Comparison of ENCODE assay signal across 8 mouse cellular contexts in the genomic region with DNA sequence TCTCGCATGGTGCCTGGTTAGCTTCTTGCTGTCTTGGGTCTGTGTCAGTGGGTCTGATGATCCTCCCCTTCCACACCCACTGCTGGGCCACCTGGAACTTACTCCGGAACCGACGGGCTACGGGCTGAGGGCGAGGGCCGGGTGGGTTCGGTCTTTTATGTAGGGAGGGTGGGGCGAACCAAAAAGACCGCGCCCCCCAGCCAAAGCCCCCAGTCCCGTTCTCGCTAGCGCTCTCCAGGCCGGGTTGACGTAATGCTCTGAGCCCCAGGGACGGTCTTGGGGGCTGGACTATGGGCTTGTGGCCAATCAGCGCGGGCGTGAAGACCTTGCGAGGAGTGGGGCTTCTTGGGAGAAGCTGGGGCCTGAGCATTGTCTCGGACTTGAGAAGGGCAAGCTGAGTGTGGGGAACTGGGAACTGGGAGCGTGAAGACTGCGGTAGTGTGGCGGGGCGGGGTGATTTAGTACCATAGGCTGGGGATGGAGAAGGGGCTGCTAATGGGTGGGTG. TPM values are rescaled to one million over a fixed set of nuclear protein-coding genes. Genes with fewer than 3 reads are reported as not detected.
DNase-seq lines count a peak whose midpoint lies in the region; ATAC-seq lines count a peak whose summit lies in the region.

A gene (minus strand): TSS at position 241 of the 506 bp plus-strand sequence.

- H3K4me1 ChIP-seq in forebrain, embryonic 14.5 days (ENCODE audit: control insufficient read depth, insufficient read depth, low read length) = peaks cover 22% of the 10 kb centered on the region
- H3K4me1 ChIP-seq in hindbrain, embryonic 10.5 days (replicated peaks) = peaks cover 69% of the 10 kb centered on the region

- peak within 1 kb of the TSS; percentile 100 for H3K27ac ChIP-seq in forebrain, embryonic 14.5 days (ENCODE audit: low read depth, low read length)
- H3K27ac ChIP-seq in hindbrain, embryonic 10.5 days = peak within 1 kb of the TSS; percentile 98

- H3K9ac ChIP-seq in forebrain, embryonic 14.5 days (ENCODE audit: low read length) = peak within 1 kb of the TSS; percentile 99

- peaks cover 25% of the 10 kb centered on the region for H3K36me3 ChIP-seq in forebrain, embryonic 14.5 days (ENCODE audit: control insufficient read depth, insufficient read depth, low read length)
- H3K36me3 ChIP-seq in hindbrain, embryonic 10.5 days = peaks cover 35% of the 10 kb centered on the region

- ATAC-seq in activated CD4-positive, CD25-positive, alpha-beta regulatory T cell, adult 4 months = peak; percentile 41
- peak; percentile 92 for ATAC-seq in forebrain, embryonic 14.5 days

- peak within 1 kb of the TSS; percentile 91 for H3K4me3 ChIP-seq in forebrain, embryonic 14.5 days (ENCODE audit: low read depth, low read length)
- peak within 1 kb of the TSS; percentile 90 for H3K4me3 ChIP-seq in hindbrain, embryonic 10.5 days

- no peaks in the 10 kb centered on the region for H3K27me3 ChIP-seq in forebrain, embryonic 14.5 days (replicated peaks; ENCODE audit: control insufficient read depth, insufficient read depth, low read length)
- no peaks in the 10 kb centered on the region for H3K27me3 ChIP-seq in hindbrain, embryonic 10.5 days (ENCODE audit: insufficient read depth, poor library complexity, severe bottlenecking)

- under 1% methylated on average over 26 of the region's 26 CpGs for WGBS in forebrain, embryonic 14.5 days
- whole genome bisulfite sequencing in hindbrain, embryonic 10.5 days = under 1% methylated on average over 26 of the region's 26 CpGs

- peak within 1 kb of the TSS; percentile 94 for H3K4me2 ChIP-seq in forebrain, embryonic 14.5 days (ENCODE audit: low read length)

- peak; percentile 10 to 30 for DNase-seq in adrenal gland, adult 18-20 months (ENCODE audit: low spot score in 2 of 2)
- no peak for DNase-seq in adrenal gland, postnatal 25 days
- DNase-seq in forebrain, embryonic 14.5 days (ENCODE audit: low spot score) = peak; percentile 99
- peak; percentile 95 for DNase-seq in hindbrain, embryonic 10.5 days (ENCODE audit: low spot score)
- peak; percentile 77 to 82 for DNase-seq in layer of hippocampus, postnatal 36 days
- peak; percentile 38 for DNase-seq in lung, postnatal 36 days
- DNase-seq in right cerebral cortex, adult 2 months (ENCODE audit: low spot score in 2 of 2) = peak; percentile 65 to 66

- H3K9me3 ChIP-seq in forebrain, embryonic 14.5 days (replicated peaks; ENCODE audit: control insufficient read depth, low read length) = no peaks in the 10 kb centered on the region
- no peaks in the 10 kb centered on the region for H3K9me3 ChIP-seq in hindbrain, embryonic 10.5 days

RNA-seq across cellular contexts. Expression of the gene that starts here (rescaled TPM):
- 1 to 10 TPM; 1.0 to 2.9 TPM for total RNA-seq in adrenal gland, adult 18-20 months (2021)
- total RNA-seq in adrenal gland, postnatal 25 days (2021) = 0.71 and 0.76 TPM in 2 replicates
- 1 to 10 TPM in 1 of 2 experiments, under 1 TPM in 1; 0.69 to 1.0 TPM for polyA plus RNA-seq in activated CD4-positive, CD25-positive, alpha-beta regulatory T cell, adult 4 months (2017; shearing (Covaris generic))
- polyA plus RNA-seq in forebrain, embryonic 14.5 days (2014; fragmentation: Nextera tagmentation; extraction: Ambion mirVana) = 670 and 797 TPM in 2 replicates
- 187 and 370 TPM in 2 replicates for polyA plus RNA-seq in hindbrain, embryonic 10.5 days (2016; fragmentation: Nextera tagmentation; extraction: Ambion mirVana)
- total RNA-seq in layer of hippocampus, postnatal 36 days (2021) = 100 to 1,000 TPM; 255 to 264 TPM

Comparison
In these comparisons a context has a peak if more than half of its experiments do, and no peak if none do; other contexts are left out.
1. RNA of the gene that starts here (total RNA-seq): 255 to 264 TPM in layer of hippocampus, postnatal 36 days; 1.0 to 2.9 TPM in adrenal gland, adult 18-20 months and 0.71 to 0.76 TPM in adrenal gland, postnatal 25 days; every median in the first group is over 10 times any median in the second.
2. RNA of the gene that starts here (polyA plus RNA-seq): 670 to 797 TPM in forebrain, embryonic 14.5 days and 187 to 370 TPM in hindbrain, embryonic 10.5 days; 0.69 to 1.0 TPM in activated CD4-positive, CD25-positive, alpha-beta regulatory T cell, adult 4 months; every median in the first group is over 10 times any median in the second.